Mouse (Mus musculus): ENCODE data around the gene 9330161L09Rik. TPM values are rescaled to one million over a fixed set of nuclear protein-coding genes. Genes with fewer than 3 reads are reported as not detected.

9330161L09Rik gene
- total RNA-seq, 4 experiments from 2014 or later = 0.41 to 1.8 (median 1.2) TPM

Other genes with a start within 250 kb of the 9330161L09Rik start
- under 1 TPM in 2 of 4 experiments, not detected in 2; 0.41 to 0.84 TPM for gene Prima1, start 165.7 kb downstream of the 9330161L09Rik start, total RNA-seq (2022)
- gene Fam181a, start 96.8 kb downstream of the 9330161L09Rik start, total RNA-seq (2022) = not detected
- 100 to 1,000 TPM; 485 to 583 (median 548) TPM for gene Asb2, start 51.8 kb downstream of the 9330161L09Rik start, total RNA-seq (2022)
- 1 to 10 TPM; 2.5 to 4.2 (median 3.5) TPM for gene Otub2, start 19.1 kb downstream of the 9330161L09Rik start, total RNA-seq (2022)
- 10 to 100 TPM; 88.5 to 95.6 (median 91.7) TPM for gene Ddx24, start 18.0 kb upstream of the 9330161L09Rik start, total RNA-seq (2022)
- gene Ifi27, start 26.4 kb upstream of the 9330161L09Rik start, total RNA-seq (2022) = 10 to 100 TPM; 45.0 to 62.7 (median 52.4) TPM
- 10 to 100 TPM; 20.2 to 34.4 (median 28.4) TPM for gene Ifi27l2a, start 35.9 kb upstream of the 9330161L09Rik start, total RNA-seq (2022)
- not detected for gene Ifi27l2b, start 49.4 kb upstream of the 9330161L09Rik start, total RNA-seq (2022)
- 1 to 10 TPM in 1 of 4 experiments, under 1 TPM in 3; 0.22 to 1.6 (median 0.35) TPM for gene Ppp4r4, start 124.5 kb upstream of the 9330161L09Rik start, total RNA-seq (2022)
- gene Serpina10, start 223.6 kb upstream of the 9330161L09Rik start, total RNA-seq (2022) = not detected
- gene Serpina6, start 249.4 kb upstream of the 9330161L09Rik start, total RNA-seq (2022) = not detected

Data from heart, adult 8-10 months (tissue).